Mouse (Mus musculus): ENCODE data around the gene Dhx15. TPM values are rescaled to one million over a fixed set of nuclear protein-coding genes. Genes with fewer than 3 reads are reported as not detected.

The Dhx15 gene
- polyA plus RNA-seq, 1 experiment from 2014 or later: 141 TPM

GRCm38 (mm10) chr5:52220013-52220804 lies 29.9 kb upstream of the Dhx15 start:
- Histone ChIP-seq H3K9ac (no peak overlapping the region), H3K27me3 (no peaks in the 10 kb centered on the region), H3K4me3 (replicated peaks) (no peak overlapping the region), H3K36me3 (no peaks in the 10 kb centered on the region), H3K27ac (replicated peaks) (no peak overlapping the region), H3K4me2 (replicated peaks) (no peak overlapping the region), H3K4me1 (peaks cover 8% of the 10 kb centered on the region), H3K9me3 (replicated peaks) (no peaks in the 10 kb centered on the region)
- ATAC-seq (ENCODE audit: insufficient number of reproducible peaks, low FRiP score, low TSS enrichment, low read depth): no peak
- 60% methylated on average over 14 of the region's 14 CpGs for WGBS

DNA sequence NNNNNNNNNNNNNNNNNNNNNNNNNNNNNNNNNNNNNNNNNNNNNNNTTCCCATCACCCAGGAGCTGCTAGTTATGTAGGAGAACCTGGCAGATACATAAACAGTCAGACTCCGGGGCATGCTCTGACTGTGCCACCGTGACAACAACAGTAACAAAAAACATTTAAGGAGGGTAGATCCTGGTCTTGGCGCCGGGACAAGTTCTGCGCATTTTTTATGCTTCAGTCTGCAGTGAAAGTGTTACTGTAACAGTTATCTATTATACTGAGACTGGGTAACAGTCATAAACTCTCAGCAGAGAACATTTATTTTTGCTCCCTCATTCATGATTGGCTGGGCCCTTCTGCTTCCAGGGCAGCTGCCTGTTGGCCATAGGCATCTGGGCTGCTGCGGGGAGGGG lies 27.9 kb upstream of the Dhx15 start:
- H3K36me3 ChIP-seq: no peaks in the 10 kb centered on the region
- no peaks in the 10 kb centered on the region for H3K27me3 ChIP-seq
- ATAC-seq (ENCODE audit: insufficient number of reproducible peaks, low FRiP score, low TSS enrichment, low read depth): no peak
- H3K9me3 ChIP-seq (replicated peaks): no peaks in the 10 kb centered on the region
- 41% methylated on average over 6 of the region's 6 CpGs for WGBS
- H3K27ac ChIP-seq (replicated peaks): no peak overlapping the region
- H3K4me1 ChIP-seq: peaks cover 8% of the 10 kb centered on the region
- no peak overlapping the region for H3K9ac ChIP-seq
- H3K4me2 ChIP-seq (replicated peaks): 0 out of 2 replicates have a peak overlapping the region, but pooled peaks have one; percentile 1
- no peak overlapping the region for H3K4me3 ChIP-seq (replicated peaks)

GRCm38 (mm10) chr5:52213143-52213900 lies 23.0 kb upstream of the Dhx15 start:
- 77% methylated on average over 7 of the region's 7 CpGs for WGBS
- H3K4me1 ChIP-seq: peaks cover 4% of the 10 kb centered on the region
- no peak overlapping the region for H3K9ac ChIP-seq
- no peaks in the 10 kb centered on the region for H3K9me3 ChIP-seq (replicated peaks)
- H3K4me2 ChIP-seq (replicated peaks): no peak overlapping the region
- no peak overlapping the region for H3K27ac ChIP-seq (replicated peaks)
- ATAC-seq (ENCODE audit: insufficient number of reproducible peaks, low FRiP score, low TSS enrichment, low read depth): no peak
- no peak overlapping the region for H3K4me3 ChIP-seq (replicated peaks)
- no peaks in the 10 kb centered on the region for H3K36me3 ChIP-seq
- no peaks in the 10 kb centered on the region for H3K27me3 ChIP-seq

DNA sequence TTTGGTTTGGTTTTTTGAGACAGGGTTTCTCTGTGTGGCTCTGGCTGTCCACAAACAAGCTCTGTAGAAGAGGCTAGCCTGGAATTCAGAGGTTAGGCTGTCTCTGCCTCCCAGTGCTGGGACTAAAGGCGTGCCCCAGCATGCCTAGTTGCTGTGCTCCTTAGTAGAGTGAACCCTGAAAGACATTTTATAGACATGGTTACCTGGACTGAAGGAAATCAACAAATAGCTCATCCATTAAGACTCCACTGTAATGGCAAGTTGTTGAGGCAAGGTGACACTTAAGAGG lies 810 bp upstream of the Dhx15 start:
- Histone ChIP-seq H3K9ac (peak overlapping the region; percentile 9), H3K4me2 (replicated peaks) (peak overlapping the region; percentile 56), H3K27me3 (no peaks in the 10 kb centered on the region), H3K9me3 (replicated peaks) (no peaks in the 10 kb centered on the region), H3K27ac (replicated peaks) (peak overlapping the region; percentile 83), H3K4me1 (peaks cover 18% of the 10 kb centered on the region; the same call in 1 of the 2 replicates), H3K4me3 (replicated peaks) (peak overlapping the region; percentile 91), H3K36me3 (no peaks in the 10 kb centered on the region)
- no peak for ATAC-seq (ENCODE audit: insufficient number of reproducible peaks, low FRiP score, low TSS enrichment, low read depth)
- WGBS: 44% methylated on average over 1 of the region's 1 CpGs

DNA sequence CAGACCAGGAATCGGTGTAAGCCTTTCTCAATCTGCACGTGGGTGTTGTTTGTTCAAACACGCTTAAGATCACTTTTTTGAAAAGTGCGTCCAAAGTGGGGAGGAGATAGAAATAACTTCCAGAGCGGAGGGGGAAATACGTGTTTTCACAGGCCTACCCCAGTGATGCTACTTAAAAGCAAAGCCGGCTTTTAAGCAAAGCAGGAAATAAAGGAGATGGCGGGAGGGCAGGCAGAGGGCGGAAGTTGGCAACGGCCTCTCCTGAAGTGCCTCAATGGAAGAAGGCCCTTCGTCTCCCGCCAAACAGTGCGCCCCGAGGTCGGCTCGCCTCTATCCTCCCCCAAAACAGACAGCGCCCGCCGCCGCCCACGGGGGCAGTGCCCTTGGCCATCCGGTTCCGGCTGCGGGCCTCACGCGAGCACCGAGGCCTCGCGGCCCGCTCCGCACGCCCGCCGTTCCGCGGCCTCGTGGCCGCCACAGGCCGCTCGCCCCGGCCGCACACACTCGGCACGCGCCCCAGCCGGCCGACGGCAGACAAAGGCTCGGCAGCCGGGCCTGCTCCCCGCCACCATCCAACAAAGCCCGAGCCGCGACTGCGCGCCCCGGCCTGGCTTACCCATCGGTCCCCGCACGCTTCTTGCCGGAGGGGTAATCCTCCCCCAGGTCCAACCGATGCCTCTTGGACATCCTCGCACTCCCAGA lies 499 bp downstream of the Dhx15 start:
- H3K36me3 ChIP-seq: no peaks in the 10 kb centered on the region; the same call in 1 of the 2 replicates
- peak; percentile 72 for ATAC-seq (ENCODE audit: insufficient number of reproducible peaks, low FRiP score, low TSS enrichment, low read depth)
- under 1% methylated on average over 60 of the region's 63 CpGs for WGBS

DNA sequence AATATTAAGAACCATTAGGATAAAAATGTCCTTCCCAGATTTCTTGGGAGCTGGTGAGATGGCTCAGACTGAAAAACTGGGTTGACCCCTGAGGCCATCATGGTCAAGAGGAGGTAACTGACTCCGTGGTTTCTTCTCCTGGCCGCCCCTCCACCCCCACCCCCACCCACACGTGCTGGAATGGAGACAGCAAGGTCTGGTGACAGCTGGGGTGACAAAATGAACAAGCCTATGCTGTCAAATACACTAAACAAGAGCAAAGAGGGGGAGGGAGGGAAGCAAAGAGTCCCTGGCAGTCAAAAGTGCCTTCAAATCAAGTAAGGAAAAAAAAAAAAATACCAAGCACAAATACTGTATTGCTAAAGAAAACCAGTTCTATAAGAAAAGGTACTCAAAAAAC lies 2.1 kb downstream of the Dhx15 start:
- no peaks in the 10 kb centered on the region for H3K27me3 ChIP-seq
- H3K4me1 ChIP-seq: peaks cover 21% of the 10 kb centered on the region; the same call in 1 of the 2 replicates
- peaks cover 9% of the 10 kb centered on the region for H3K36me3 ChIP-seq
- WGBS: 19% methylated on average over 3 of the region's 3 CpGs
- peak overlapping the region; percentile 91 for H3K4me3 ChIP-seq (replicated peaks)
- H3K4me2 ChIP-seq (replicated peaks): peak overlapping the region; percentile 56
- no peaks in the 10 kb centered on the region for H3K9me3 ChIP-seq (replicated peaks)
- no peak for ATAC-seq (ENCODE audit: insufficient number of reproducible peaks, low FRiP score, low TSS enrichment, low read depth)
- H3K27ac ChIP-seq (replicated peaks): no peak overlapping the region
- H3K9ac ChIP-seq: no peak overlapping the region

More for the DNA sequence above, 499 bp downstream of the Dhx15 start:
- H3K27ac ChIP-seq (replicated peaks): peak overlapping the region; percentile 94
- no peaks in the 10 kb centered on the region for H3K9me3 ChIP-seq (replicated peaks)
- no peaks in the 10 kb centered on the region for H3K27me3 ChIP-seq
- H3K4me3 ChIP-seq (replicated peaks): peak overlapping the region; percentile 91
- H3K9ac ChIP-seq: peak overlapping the region; percentile 99
- H3K4me2 ChIP-seq (replicated peaks): peak overlapping the region; percentile 56
- H3K4me1 ChIP-seq: peaks cover 21% of the 10 kb centered on the region; the same call in 1 of the 2 replicates

- Histone ChIP-seq H3K27me3 (no peaks in the 10 kb centered on the region), H3K4me1 (no peaks in the 10 kb centered on the region), H3K27ac (replicated peaks) (no peak overlapping the region), H3K36me3 (peaks cover 11% of the 10 kb centered on the region), H3K4me3 (replicated peaks) (no peak overlapping the region), H3K9me3 (replicated peaks) (no peaks in the 10 kb centered on the region), H3K4me2 (replicated peaks) (no peak overlapping the region), H3K9ac (no peak overlapping the region)
- 73% methylated on average over 1 of the region's 1 CpGs for WGBS
- no peak for ATAC-seq (ENCODE audit: insufficient number of reproducible peaks, low FRiP score, low TSS enrichment, low read depth)
Measured at GRCm38 (mm10) chr5:52177326-52177725, 13.0 kb downstream of the Dhx15 start.

DNA sequence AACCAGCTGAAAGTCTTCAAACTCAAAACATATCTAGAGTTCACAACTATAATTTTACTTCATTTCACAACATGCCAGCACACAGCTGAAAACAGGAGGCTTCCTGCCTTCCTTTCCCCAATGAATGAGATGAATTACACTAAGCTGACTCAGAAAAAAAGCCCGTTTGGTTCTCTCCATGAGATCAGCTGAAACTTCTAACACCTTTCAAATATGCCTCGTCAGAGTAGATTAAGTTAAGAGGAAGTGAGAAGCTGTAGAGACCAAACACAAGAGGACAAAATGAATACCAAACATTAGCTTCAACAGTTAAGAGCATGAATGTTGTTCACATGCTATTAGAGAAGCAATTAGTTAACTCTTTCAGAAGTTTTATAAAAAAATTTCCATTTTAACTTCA lies 21.8 kb downstream of the Dhx15 start:
- WGBS: 44% methylated on average over 2 of the region's 2 CpGs
- no peaks in the 10 kb centered on the region for H3K27me3 ChIP-seq

GRCm38 (mm10) chr5:52149138-52149537 lies 41.2 kb downstream of the Dhx15 start:
- H3K4me2 ChIP-seq (replicated peaks): no peak overlapping the region
- no peak overlapping the region for H3K4me3 ChIP-seq (replicated peaks)
- H3K4me1 ChIP-seq: no peaks in the 10 kb centered on the region
- H3K9ac ChIP-seq: no peak overlapping the region
- peaks cover 31% of the 10 kb centered on the region for H3K36me3 ChIP-seq
- H3K9me3 ChIP-seq (replicated peaks): no peaks in the 10 kb centered on the region
- no peaks in the 10 kb centered on the region for H3K27me3 ChIP-seq
- 86% methylated on average over 3 of the region's 3 CpGs for WGBS
- ATAC-seq (ENCODE audit: insufficient number of reproducible peaks, low FRiP score, low TSS enrichment, low read depth): no peak
- no peak overlapping the region for H3K27ac ChIP-seq (replicated peaks)

More for the DNA sequence above, 21.8 kb downstream of the Dhx15 start:
- Histone ChIP-seq H3K9ac (no peak overlapping the region), H3K4me1 (no peaks in the 10 kb centered on the region), H3K27ac (replicated peaks) (no peak overlapping the region), H3K9me3 (replicated peaks) (no peaks in the 10 kb centered on the region), H3K36me3 (peaks cover 30% of the 10 kb centered on the region), H3K4me3 (replicated peaks) (no peak overlapping the region), H3K4me2 (replicated peaks) (no peak overlapping the region)
- no peak for ATAC-seq (ENCODE audit: insufficient number of reproducible peaks, low FRiP score, low TSS enrichment, low read depth)

GRCm38 (mm10) chr5:52147141-52147540 lies 43.2 kb downstream of the Dhx15 start:
- H3K4me3 ChIP-seq (replicated peaks): no peak overlapping the region
- H3K4me1 ChIP-seq: no peaks in the 10 kb centered on the region
- no peaks in the 10 kb centered on the region for H3K27me3 ChIP-seq
- peaks cover 27% of the 10 kb centered on the region for H3K36me3 ChIP-seq
- no peak overlapping the region for H3K27ac ChIP-seq (replicated peaks)
- H3K9me3 ChIP-seq (replicated peaks): no peaks in the 10 kb centered on the region
- WGBS: 79% methylated on average over 4 of the region's 4 CpGs
- no peak overlapping the region for H3K9ac ChIP-seq
- H3K4me2 ChIP-seq (replicated peaks): no peak overlapping the region
- ATAC-seq (ENCODE audit: insufficient number of reproducible peaks, low FRiP score, low TSS enrichment, low read depth): no peak

DNA sequence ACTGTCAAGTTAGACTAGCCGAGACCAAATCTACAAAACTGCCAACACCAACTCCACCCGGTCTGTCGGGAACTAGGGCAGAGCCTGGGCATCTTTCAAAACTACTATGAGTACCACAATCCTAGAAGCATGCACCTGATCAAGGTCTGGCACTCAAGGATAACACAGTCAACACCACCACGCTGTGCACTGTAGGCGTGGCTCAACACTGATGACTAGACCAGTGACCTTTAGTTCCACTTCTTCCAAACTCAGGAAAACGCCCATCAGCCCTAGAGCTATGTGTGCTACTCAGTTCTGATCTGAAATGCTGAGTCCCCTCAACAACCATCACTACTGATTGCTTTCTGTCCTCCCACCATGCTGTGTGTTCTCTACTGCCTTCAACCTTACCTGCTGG lies 44.6 kb downstream of the Dhx15 start:
- Histone ChIP-seq H3K27me3 (no peaks in the 10 kb centered on the region), H3K4me3 (replicated peaks) (no peak overlapping the region), H3K9me3 (replicated peaks) (no peaks in the 10 kb centered on the region), H3K9ac (no peak overlapping the region), H3K27ac (replicated peaks) (no peak overlapping the region), H3K4me2 (replicated peaks) (no peak overlapping the region), H3K4me1 (no peaks in the 10 kb centered on the region), H3K36me3 (peaks cover 19% of the 10 kb centered on the region)
- ATAC-seq (ENCODE audit: insufficient number of reproducible peaks, low FRiP score, low TSS enrichment, low read depth): no peak
- WGBS: 81% methylated on average over 6 of the region's 6 CpGs

Measured in embryonic facial prominence, embryonic 15.5 days (tissue).